Mouse (Mus musculus): ENCODE measurements at regions not wholly inside any gene's neighbourhood (a gene's known extent, or its start where the extent isn't known, plus 50 kb on each side); places are given as distances from the start of the nearest gene placed in this dataset.

GRCm38 (mm10) chr11:37735992-37736391 is 500.2 kb upstream of the Tenm2 start:
- H3K27me3 ChIP-seq (ENCODE audit: low read depth, poor library complexity, severe bottlenecking) = no peaks in the 10 kb centered on the region
- no peaks in the 10 kb centered on the region for H3K36me3 ChIP-seq
- no peaks in the 10 kb centered on the region for H3K4me1 ChIP-seq
- H3K27ac ChIP-seq (replicated peaks) = no peak overlapping the region
- DNase-seq (ENCODE audit: low spot score) = no peak
- no peak overlapping the region for H3K4me3 ChIP-seq
- no peaks in the 10 kb centered on the region for H3K9me3 ChIP-seq (replicated peaks)

GRCm38 (mm10) chr11:37735501-37735900 is 499.7 kb upstream of the Tenm2 start:
- H3K27me3 ChIP-seq (ENCODE audit: low read depth, poor library complexity, severe bottlenecking) = no peaks in the 10 kb centered on the region
- WGBS = 82% methylated on average over 2 of the region's 2 CpGs
- no peak for DNase-seq (ENCODE audit: low spot score)
- no peaks in the 10 kb centered on the region for H3K9me3 ChIP-seq (replicated peaks)
- H3K4me1 ChIP-seq = no peaks in the 10 kb centered on the region
- H3K4me3 ChIP-seq = no peak overlapping the region
- H3K36me3 ChIP-seq = no peaks in the 10 kb centered on the region
- H3K27ac ChIP-seq (replicated peaks) = no peak overlapping the region

GRCm38 (mm10) chr11:37696981-37697380 is 461.2 kb upstream of the Tenm2 start:
- WGBS = 86% methylated on average over 2 of the region's 2 CpGs
- no peak overlapping the region for H3K4me3 ChIP-seq
- no peak overlapping the region for H3K27ac ChIP-seq (replicated peaks)
- H3K36me3 ChIP-seq = no peaks in the 10 kb centered on the region
- no peak for DNase-seq (ENCODE audit: low spot score)
- no peaks in the 10 kb centered on the region for H3K9me3 ChIP-seq (replicated peaks)
- no peaks in the 10 kb centered on the region for H3K27me3 ChIP-seq (ENCODE audit: low read depth, poor library complexity, severe bottlenecking)
- H3K4me1 ChIP-seq = no peaks in the 10 kb centered on the region

DNA sequence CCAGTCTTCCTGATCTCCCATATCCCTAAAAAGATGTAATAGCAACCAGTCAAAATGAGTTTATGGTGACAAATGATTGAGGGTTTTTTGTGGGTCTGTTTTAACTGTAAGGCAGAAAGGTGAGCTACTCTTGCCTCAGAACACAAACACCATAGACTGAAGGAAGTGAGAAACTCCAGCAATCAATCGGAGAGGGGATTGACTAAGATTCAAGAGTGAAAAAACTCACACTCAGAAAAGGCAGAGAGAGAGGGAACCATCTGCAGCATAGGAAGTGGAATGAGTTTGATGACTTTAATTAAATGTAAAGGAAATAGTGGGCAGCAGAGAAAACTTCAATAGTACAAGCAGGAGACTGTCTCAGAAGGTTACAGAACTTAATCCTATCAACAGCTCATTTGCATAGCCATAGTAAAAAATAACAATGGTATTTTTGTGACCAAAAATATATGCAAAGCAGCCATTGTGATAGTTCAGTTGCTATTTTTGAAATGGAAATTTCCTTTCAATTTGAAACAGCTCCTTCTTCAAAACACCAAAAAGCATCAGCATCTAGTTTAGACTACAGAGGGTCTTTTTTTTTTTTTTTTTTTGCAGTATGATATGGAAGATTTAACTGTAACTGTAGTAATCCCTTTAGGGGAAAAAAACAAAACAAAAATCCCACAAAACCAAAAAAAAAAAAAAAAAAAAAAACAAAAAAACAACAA is 442.9 kb upstream of the Tenm2 start:
- Histone ChIP-seq H3K27ac (replicated peaks) (peak overlapping the region; percentile 55; the same call in 1 of the 2 replicates), H3K9me3 (replicated peaks) (no peaks in the 10 kb centered on the region), H3K4me3 (no peak overlapping the region), H3K27me3 (ENCODE audit: low read depth, poor library complexity, severe bottlenecking) (no peaks in the 10 kb centered on the region), H3K36me3 (no peaks in the 10 kb centered on the region), H3K4me1 (peaks cover 20% of the 10 kb centered on the region)
- 41% methylated on average over 1 of the region's 1 CpGs for WGBS
- no peak for DNase-seq (ENCODE audit: low spot score)

- no peak overlapping the region for H3K27ac ChIP-seq (replicated peaks)
- H3K4me1 ChIP-seq = peaks cover 8% of the 10 kb centered on the region; the same call in 1 of the 2 replicates
- no peaks in the 10 kb centered on the region for H3K36me3 ChIP-seq
- H3K4me3 ChIP-seq = no peak overlapping the region
- 62% methylated on average over 3 of the region's 3 CpGs for WGBS
- no peak for DNase-seq (ENCODE audit: low spot score)
- no peaks in the 10 kb centered on the region for H3K9me3 ChIP-seq (replicated peaks)
- no peaks in the 10 kb centered on the region for H3K27me3 ChIP-seq (ENCODE audit: low read depth, poor library complexity, severe bottlenecking)
These were observed 435.6 kb upstream of the Tenm2 start for GRCm38 (mm10) chr11:37671320-37671719.

DNA sequence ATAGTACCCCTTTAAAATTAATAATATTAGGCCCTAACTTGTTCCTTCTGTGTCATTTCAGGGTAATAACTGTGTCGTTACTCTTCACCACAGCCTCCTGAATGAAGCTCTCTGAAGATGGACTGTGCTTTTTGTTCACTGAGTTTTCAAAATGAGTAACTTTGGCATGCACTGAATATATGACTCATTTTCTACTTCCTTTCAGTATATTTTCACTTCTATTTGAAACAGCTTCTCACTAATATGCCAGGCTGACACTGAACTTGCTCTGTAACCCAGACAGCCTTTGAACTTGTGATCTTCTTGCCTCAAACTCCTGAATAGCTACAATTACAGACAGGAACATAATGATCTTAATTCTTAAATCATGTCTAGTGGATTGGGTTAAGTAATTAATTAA is 431.2 kb upstream of the Tenm2 start:
- peaks cover 5% of the 10 kb centered on the region; the same call in 1 of the 2 replicates for H3K4me1 ChIP-seq
- DNase-seq (ENCODE audit: low spot score) = no peak
- H3K4me3 ChIP-seq = no peak overlapping the region
- H3K27ac ChIP-seq (replicated peaks) = no peak overlapping the region
- H3K9me3 ChIP-seq (replicated peaks) = no peaks in the 10 kb centered on the region
- 97% methylated on average over 1 of the region's 1 CpGs for WGBS
- no peaks in the 10 kb centered on the region for H3K36me3 ChIP-seq
- no peaks in the 10 kb centered on the region for H3K27me3 ChIP-seq (ENCODE audit: low read depth, poor library complexity, severe bottlenecking)

DNA sequence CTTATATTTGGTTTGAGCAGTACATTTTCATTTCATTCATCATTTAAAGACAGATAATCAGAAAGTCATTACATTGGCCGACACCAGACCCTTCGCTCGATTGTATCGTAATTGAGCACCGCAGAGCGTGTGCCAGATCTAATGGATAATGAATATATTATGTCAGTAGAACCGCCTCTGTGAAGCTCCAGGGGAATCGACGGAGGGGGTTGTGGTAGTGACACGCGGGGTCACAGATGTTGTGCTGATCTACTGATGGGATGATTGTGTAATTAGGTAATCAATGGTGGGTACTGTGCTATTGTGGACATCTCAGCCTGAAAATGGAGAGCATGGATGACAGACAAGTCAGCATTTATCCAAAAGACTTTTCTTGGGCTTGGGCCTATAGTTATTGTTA is 414.3 kb upstream of the Tenm2 start:
- Histone ChIP-seq H3K27me3 (ENCODE audit: low read depth, poor library complexity, severe bottlenecking) (no peaks in the 10 kb centered on the region), H3K4me1 (no peaks in the 10 kb centered on the region), H3K36me3 (no peaks in the 10 kb centered on the region), H3K4me3 (no peak overlapping the region), H3K27ac (replicated peaks) (no peak overlapping the region), H3K9me3 (replicated peaks) (no peaks in the 10 kb centered on the region)
- no peak for DNase-seq (ENCODE audit: low spot score)
- 87% methylated on average over 11 of the region's 11 CpGs for WGBS

GRCm38 (mm10) chr11:37623290-37623689 is 387.5 kb upstream of the Tenm2 start:
- H3K9me3 ChIP-seq (replicated peaks) = no peaks in the 10 kb centered on the region
- no peak overlapping the region for H3K27ac ChIP-seq (replicated peaks)
- no peaks in the 10 kb centered on the region for H3K27me3 ChIP-seq (ENCODE audit: low read depth, poor library complexity, severe bottlenecking)
- no peak for DNase-seq (ENCODE audit: low spot score)
- no peaks in the 10 kb centered on the region for H3K36me3 ChIP-seq
- no peaks in the 10 kb centered on the region for H3K4me1 ChIP-seq
- 77% methylated on average over 2 of the region's 2 CpGs for WGBS
- no peak overlapping the region for H3K4me3 ChIP-seq

DNA sequence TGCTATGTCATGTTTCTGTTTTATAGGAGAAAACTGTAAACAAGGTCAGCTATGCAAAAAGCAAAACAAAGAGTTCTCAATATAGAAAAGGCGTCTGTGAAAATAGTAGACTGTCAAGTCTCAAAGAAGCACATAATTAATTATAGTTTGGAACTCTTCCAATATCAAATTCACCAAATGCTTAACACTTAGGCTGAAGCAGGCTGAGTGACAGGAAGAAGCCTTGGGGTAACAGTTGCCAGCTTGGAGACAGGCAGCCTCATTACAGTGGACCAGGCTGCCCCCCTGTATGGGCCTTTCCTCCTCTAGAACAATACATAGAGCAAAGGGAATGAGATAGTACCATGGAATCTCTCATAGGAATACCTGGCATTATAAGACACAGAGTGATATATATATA is 364.8 kb upstream of the Tenm2 start:
- H3K4me3 ChIP-seq = no peak overlapping the region
- no peaks in the 10 kb centered on the region for H3K36me3 ChIP-seq
- WGBS = 91% methylated on average over 1 of the region's 1 CpGs
- H3K9me3 ChIP-seq (replicated peaks) = no peaks in the 10 kb centered on the region
- H3K27ac ChIP-seq (replicated peaks) = no peak overlapping the region
- H3K4me1 ChIP-seq = peaks cover 9% of the 10 kb centered on the region; the same call in 1 of the 2 replicates
- no peak for DNase-seq (ENCODE audit: low spot score)
- H3K27me3 ChIP-seq (ENCODE audit: low read depth, poor library complexity, severe bottlenecking) = no peaks in the 10 kb centered on the region

GRCm38 (mm10) chr11:37582236-37582635 is 346.5 kb upstream of the Tenm2 start:
- H3K9me3 ChIP-seq (replicated peaks) = no peaks in the 10 kb centered on the region
- H3K4me3 ChIP-seq = no peak overlapping the region
- no peaks in the 10 kb centered on the region for H3K4me1 ChIP-seq
- no peaks in the 10 kb centered on the region for H3K36me3 ChIP-seq
- no peak for DNase-seq (ENCODE audit: low spot score)
- 82% methylated on average over 2 of the region's 2 CpGs for WGBS
- H3K27ac ChIP-seq (replicated peaks) = no peak overlapping the region
- H3K27me3 ChIP-seq (ENCODE audit: low read depth, poor library complexity, severe bottlenecking) = no peaks in the 10 kb centered on the region

DNA sequence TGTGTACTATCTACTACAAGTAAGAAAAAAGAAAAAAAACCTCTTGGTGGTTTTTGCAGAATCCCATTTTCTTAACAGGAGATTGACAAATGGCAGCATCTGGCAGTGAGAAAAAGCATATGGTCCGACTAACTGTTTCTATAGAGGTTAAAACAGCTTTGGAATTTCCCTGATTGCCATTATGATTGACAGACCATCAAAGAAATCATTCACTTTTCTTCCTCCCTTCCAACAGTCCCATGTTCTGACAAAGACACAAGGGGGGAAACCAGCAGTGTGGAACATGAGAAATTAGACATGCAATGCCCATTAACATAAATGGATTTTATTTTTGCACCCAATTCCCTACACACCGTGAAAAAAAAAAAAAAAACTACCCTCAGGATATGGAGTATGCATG is 297.9 kb upstream of the Tenm2 start:
- H3K4me3 ChIP-seq = no peak overlapping the region
- DNase-seq (ENCODE audit: low spot score) = no peak
- H3K9me3 ChIP-seq (replicated peaks) = no peaks in the 10 kb centered on the region
- WGBS = 61% methylated on average over 2 of the region's 2 CpGs
- no peak overlapping the region for H3K27ac ChIP-seq (replicated peaks)
- no peaks in the 10 kb centered on the region for H3K36me3 ChIP-seq
- H3K4me1 ChIP-seq = peaks cover 30% of the 10 kb centered on the region
- no peaks in the 10 kb centered on the region for H3K27me3 ChIP-seq (ENCODE audit: low read depth, poor library complexity, severe bottlenecking)

DNA sequence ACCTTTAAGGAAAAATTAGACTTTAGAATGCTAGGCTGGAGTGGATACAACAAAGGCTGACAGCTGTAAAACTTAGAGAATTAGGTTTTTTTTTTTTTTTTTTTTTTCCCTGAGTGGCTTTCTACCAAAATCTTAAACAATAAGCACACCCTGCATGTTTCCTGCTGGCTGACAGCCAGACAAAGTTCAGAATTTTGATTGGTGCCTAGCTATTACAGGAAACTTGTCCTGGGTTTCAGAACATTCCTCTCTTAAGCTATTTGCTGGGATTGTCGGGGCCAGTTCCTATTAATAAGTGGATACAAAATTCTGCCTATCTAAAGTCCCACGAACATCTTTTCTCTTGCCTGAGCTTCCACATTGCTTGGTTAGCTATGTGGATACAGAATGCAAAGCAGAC is 296.7 kb upstream of the Tenm2 start:
- Histone ChIP-seq H3K9me3 (replicated peaks) (no peaks in the 10 kb centered on the region), H3K4me3 (no peak overlapping the region), H3K27me3 (ENCODE audit: low read depth, poor library complexity, severe bottlenecking) (no peaks in the 10 kb centered on the region), H3K27ac (replicated peaks) (no peak overlapping the region), H3K4me1 (peaks cover 36% of the 10 kb centered on the region), H3K36me3 (no peaks in the 10 kb centered on the region)
- DNase-seq (ENCODE audit: low spot score) = no peak
- 70% methylated on average over 2 of the region's 2 CpGs for WGBS

DNA sequence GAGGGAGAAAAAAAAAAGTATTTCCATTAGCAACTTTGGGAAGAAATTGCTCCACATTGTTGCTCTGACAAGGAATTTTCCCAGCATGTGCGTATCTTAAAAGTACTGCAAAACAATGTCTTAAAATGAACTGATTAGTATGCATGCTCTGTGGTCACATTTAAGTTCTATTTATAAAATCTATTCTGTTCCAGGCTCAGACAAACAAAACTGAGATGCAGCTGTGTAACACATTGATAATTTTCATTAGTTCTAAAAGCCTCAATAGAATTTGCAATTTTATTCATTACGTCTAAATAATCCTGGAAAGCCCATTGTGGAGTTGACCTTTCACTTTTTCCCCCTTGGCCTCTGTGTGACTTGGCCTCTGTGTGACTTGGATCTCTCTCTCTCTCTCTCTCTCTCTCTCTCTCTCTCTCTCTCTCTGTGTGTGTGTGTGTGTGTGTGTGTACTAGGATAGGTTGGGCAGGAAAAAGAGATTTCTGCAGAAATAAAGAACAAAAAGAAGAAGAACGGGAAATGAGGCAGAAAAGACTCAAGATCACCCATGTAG is 262.8 kb upstream of the Tenm2 start:
- no peak overlapping the region for H3K4me3 ChIP-seq
- WGBS = 30% methylated on average over 3 of the region's 3 CpGs
- peak; percentile 15 for DNase-seq (ENCODE audit: low spot score)
- peaks cover 25% of the 10 kb centered on the region; the same call in 1 of the 2 replicates for H3K27me3 ChIP-seq (ENCODE audit: low read depth, poor library complexity, severe bottlenecking)
- peak overlapping the region; percentile 57 for H3K27ac ChIP-seq (replicated peaks)
- no peaks in the 10 kb centered on the region for H3K9me3 ChIP-seq (replicated peaks)
- no peaks in the 10 kb centered on the region for H3K36me3 ChIP-seq
- peaks cover 28% of the 10 kb centered on the region for H3K4me1 ChIP-seq

Measured in midbrain, embryonic 10.5 days (tissue).